Mouse (Mus musculus) cerebellum, adult 2 months (tissue): Measurements from ENCODE around the gene Afg1l.

Experiments
- CTCF ChIP-seq: fragments of 200-500 bp; IDR thresholded peaks from 2 replicates; pipeline ENCODE4 v1.5.1; 2011; ENCODE audit warnings: low read depth, mild to moderate bottlenecking, control low read depth, low read length, moderate library complexity, borderline replicate concordance; ENCODE audit not compliant: insufficient read depth
- POLR2A ChIP-seq: fragments of 200-500 bp; IDR thresholded peaks from 2 replicates; pipeline ENCODE4 v1.6.1; 2011; ENCODE audit warnings: low read length, control low read depth, borderline replicate concordance; ENCODE audit not compliant: insufficient read depth

DNA sequence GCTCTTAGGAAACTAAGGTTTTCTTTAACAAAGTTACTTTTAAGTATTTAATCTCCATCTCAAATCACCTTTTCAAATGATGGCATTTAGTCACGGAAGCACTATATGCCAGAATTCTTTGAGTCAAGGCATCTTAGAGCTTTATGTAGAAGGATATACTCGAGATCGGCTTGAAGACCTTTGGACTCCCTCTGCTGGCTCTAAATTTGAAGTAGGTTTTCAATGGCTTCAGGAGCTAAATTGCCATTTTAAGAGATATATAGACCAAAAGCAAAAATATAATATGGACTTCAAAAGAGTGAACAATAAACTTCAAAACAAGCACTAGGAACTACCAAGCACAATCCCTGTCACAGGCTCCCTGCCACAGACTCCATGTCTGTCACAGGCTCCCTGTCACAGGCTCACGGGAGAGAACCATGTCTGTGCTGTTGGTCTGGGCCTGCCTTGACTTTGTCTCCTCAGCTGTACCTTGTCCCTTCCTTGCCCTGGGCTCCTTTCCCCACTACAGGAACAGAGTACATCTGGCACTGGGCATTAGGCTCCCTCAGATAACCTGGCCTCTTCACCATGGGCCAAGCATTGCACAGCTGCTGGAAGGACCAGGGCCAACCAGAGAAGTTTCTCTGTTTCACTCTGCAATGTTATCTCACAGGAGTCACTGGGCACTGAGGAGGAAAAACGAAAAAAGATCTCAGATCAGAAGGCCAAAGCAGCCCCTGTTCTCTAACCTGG, 210.4 kb downstream of the Afg1l start:
- no peak for TF ChIP-seq POLR2A
- no peak for TF ChIP-seq CTCF
